Mouse (Mus musculus) lung, postnatal 36 days (tissue): ENCODE data around the gene Zfp248.
A peak's percentile ranks its signal among the peaks of the same experiment; 100 is the strongest.

Experiments used
- DNase-seq: peaks from one replicate; pipeline ENCODE4 v3.0.0; 2022; ENCODE audit warnings: mixed read lengths

Zfp248 gene

GRCm38 (mm10) chr6:118455042-118455631, at the start of gene Zfp248:
Gene Zfp248, minus strand, starts transcription at chr6:118455528.
- DNase-seq, result peak; percentile 87

DNA sequence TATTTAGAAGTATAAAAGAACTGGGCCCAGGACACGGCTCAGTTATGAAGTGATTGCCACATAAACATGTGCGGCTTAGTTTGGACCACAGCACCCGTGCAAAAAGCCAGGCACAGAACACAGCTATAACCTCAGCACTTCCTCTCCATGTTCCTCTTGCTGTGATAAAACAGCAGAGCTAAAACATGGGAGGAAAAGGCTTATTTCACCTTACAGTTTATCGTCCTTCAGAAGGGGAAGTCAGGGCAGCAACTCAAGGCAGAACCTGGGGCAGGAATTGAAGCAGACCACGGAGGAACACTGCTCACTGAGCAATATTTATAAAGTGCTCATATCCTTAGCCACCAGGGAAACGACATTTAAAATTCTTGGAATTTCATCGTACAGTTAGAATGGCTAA, 43.7 kb upstream of the Zfp248 start:
- no peak for DNase-seq

GRCm38 (mm10) chr6:118482125-118482524, 26.8 kb upstream of the Zfp248 start:
- no peak for DNase-seq

DNA sequence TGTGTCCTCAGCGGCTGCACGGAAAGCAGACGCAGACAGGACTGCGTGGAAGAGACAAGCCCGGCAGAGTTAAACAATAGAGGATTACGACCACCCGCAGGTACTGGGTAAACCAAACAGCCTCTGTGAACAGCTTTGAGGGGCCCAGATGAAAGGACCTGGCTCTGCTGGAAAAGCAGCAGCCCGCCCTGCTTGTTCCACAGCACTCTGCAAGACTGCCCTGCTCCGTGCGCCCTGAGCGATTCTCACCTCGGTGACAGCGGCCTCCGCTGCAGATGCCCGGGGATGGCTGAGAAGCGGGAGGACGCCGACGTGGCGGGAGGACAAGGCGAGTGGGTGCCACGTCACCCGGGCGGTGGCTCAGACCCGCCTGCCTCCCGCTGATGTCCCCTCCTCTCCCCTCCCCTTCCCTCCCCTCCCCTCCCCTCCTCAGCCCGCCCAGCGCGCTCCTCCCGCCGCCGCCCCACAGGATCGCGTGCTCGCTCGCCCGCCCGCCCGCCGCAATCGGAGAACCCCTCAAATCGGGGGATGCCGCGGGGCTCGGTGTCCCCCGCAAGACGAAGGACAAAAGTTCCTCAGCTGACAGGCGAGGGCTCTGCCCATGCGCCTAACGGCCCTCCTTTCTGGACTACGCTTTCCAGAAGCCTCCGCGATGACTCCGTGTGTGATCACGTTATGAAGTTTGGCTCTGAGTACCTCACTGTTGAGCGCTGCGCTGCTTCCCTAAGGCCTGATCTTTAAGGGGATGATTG, 23.8 kb upstream of the Zfp248 start, which contains the start of gene Zfp9:
Gene Zfp9 (minus strand): TSS at position 364 of the 752 bp plus-strand sequence.
- peak; percentile 83 for DNase-seq

- DNase-seq, result peak; percentile 2
Observed at GRCm38 (mm10) chr6:118477875-118478785, 22.8 kb upstream of the Zfp248 start.

- no peak for DNase-seq
Observed at GRCm38 (mm10) chr6:118462069-118462705, 6.9 kb upstream of the Zfp248 start.

DNA sequence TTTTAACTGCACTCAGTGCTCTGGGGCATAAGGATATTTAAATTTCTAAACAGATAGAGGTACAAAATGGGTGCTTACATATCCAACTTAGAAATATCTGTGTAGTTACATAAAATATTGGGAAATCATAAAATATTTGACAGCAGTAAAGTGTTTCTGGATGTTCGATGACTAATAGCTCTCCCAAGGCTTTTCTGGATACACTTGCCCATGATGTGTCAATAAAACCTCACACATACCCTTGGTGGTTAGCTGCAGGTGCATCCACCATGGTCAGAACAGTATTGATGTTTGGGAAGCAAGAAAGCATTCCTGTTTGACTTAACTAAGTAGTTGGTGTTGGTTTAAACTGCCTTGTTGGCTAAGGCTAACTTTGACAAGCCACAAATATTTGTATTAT, 2.4 kb upstream of the Zfp248 start:
- no peak for DNase-seq

- no peak for DNase-seq
Observed at GRCm38 (mm10) chr6:118454452-118454851, 876 bp downstream of the Zfp248 start.

DNA sequence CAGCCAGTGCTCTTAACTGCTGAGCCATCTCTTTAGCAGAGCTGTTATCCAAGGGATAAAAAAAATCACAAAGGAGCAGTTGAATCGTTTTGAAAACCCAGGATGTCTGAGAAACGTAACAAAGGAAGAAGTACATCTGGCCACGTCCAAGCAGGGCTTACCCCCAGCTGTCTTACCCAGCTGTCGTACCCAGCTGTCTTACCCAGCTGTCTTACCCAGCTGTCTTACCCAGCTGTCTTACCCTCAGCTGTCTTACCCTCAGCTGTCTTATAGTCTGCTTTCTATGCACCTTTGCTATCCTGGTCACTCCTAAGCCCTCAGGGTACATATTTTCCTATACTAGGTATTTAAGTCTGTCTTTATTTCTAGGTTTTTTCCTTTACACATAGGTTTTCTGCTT, 23.8 kb downstream of the Zfp248 start:
- no peak for DNase-seq

- no peak for DNase-seq
Observed at GRCm38 (mm10) chr6:118426666-118427065, 28.7 kb downstream of the Zfp248 start.

GRCm38 (mm10) chr6:118419050-118419920, 36.0 kb downstream of the Zfp248 start, which contains the start of gene Bms1:
Gene Bms1, minus strand, starts transcription at chr6:118419474.
- DNase-seq, result peak; percentile 95

DNA sequence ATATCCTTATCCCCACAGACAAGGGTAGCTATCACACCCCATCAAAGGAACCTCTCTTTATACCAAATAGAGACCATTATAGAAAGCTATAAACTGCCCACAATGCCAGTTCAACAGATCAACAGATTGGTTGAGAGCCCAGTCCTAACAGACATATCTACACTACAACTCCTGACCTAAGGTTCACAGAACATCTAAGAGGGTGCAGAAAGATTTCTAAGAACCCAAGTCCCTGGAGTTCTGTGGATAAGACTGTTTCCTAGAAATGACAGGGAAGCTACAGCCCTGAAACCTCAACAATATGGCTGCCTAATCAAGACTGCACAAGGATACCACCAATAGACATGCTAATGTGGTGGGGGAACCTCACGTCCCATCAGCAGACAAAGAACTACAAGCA, 44.9 kb downstream of the Zfp248 start:
- no peak for DNase-seq

DNA sequence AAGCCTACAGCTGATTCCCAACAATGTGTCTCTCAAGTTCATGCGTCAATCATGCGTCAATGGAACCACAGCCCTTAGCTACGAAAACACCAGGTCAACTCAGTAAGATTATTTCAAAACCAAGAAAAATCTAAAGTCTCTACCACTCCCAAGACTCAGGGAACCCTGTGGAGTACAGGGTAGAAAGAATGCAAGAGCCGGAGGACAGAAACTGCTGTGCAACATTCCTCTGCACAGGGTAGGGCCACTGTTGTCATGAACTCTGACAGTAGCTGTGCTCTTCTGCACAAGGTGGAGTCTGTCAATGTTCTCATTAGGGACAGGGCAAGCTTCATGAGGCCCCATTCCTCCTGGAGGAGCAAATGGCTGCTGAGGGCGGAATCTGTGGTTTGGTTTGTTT, 46.8 kb downstream of the Zfp248 start:
- no peak for DNase-seq

GRCm38 (mm10) chr6:118406421-118406820, 48.9 kb downstream of the Zfp248 start:
- no peak for DNase-seq

- DNase-seq, result no peak
Observed at GRCm38 (mm10) chr6:118390746-118391145, 64.6 kb downstream of the Zfp248 start.

GRCm38 (mm10) chr6:118385962-118386361, 69.4 kb downstream of the Zfp248 start:
- DNase-seq, result no peak

DNA sequence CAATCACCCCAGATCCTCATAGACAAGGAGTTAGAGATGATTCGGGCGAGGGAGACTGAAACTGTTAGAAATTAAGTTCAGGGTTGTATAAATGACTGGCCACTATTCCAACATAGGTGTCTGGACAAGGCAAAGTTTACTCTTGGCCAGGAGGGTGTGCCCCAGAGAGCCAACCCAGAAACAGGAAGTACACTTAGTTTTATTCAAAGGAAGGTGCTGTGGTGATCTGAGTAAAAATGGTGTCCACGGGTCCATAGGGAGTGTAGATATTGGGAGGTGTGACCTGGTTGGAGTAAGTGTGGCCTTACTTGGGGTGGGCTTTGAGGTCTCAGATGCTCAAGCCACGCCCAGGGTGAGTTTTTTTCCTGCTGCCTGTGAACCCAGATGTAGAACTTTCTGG, 74.1 kb downstream of the Zfp248 start:
- DNase-seq, result no peak

- no peak for DNase-seq
Observed at GRCm38 (mm10) chr6:118380630-118381029, 74.7 kb downstream of the Zfp248 start.

GRCm38 (mm10) chr6:118379451-118380167, 75.7 kb downstream of the Zfp248 start:
- DNase-seq, result peak; percentile 66

DNA sequence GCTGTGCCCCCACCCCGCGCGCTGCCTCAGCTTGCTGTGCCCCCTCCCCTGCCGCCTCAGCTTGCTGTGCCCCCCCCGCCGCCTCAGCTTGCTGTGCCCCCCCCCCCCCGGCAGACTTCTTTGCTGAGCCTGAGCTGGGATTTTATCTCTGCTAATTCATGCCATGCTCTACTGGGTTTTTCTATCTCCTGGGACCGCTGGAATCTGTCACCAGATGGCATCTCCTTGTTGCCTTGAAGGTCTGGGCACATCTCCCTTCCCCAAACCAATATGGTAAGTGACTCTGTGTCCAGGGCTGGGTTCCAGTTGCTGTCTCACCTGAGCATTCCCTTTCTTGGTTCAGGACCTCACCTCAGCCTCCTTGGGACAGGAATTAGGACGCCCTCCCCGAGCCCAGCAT, 77.7 kb downstream of the Zfp248 start:
- no peak for DNase-seq
